Mouse (Mus musculus) stomach, postnatal 0 days (tissue): Measurements from ENCODE around the gene Panx1. TPM values are rescaled to one million over a fixed set of nuclear protein-coding genes. Genes with fewer than 3 reads are reported as not detected.

Source experiments
- ATAC-seq: fragments of 200-750 bp; cut with Nextera tagmentation; 2 replicates; pipeline ENCODE4 v1.8.0; 2017; ENCODE audit not compliant: low FRiP score, low TSS enrichment
- DNase-seq: peaks from one replicate; pipeline ENCODE4 v3.0.0-alpha.2; 2016; ENCODE audit warnings: low spot score
- H3K27ac ChIP-seq: fragments of 300-500 bp; sonication (generic); replicated peaks from 2 replicates; pipeline ENCODE4 v1.5.1; 2014; ENCODE audit warnings: mild to moderate bottlenecking, control low read depth
- H3K27me3 ChIP-seq: fragments of 300-500 bp; sonication (generic); 2 replicates; pipeline ENCODE4 v1.6.1; 2014; ENCODE audit warnings: low read length; ENCODE audit not compliant: control insufficient read depth, insufficient read depth
- H3K36me3 ChIP-seq: fragments of 300-500 bp; sonication (generic); 2 replicates; pipeline ENCODE4 v1.6.1; 2014; ENCODE audit warnings: low read length, mixed read lengths; ENCODE audit not compliant: control insufficient read depth, insufficient read depth
- H3K4me1 ChIP-seq: fragments of 300-500 bp; sonication (generic); replicated peaks from 2 replicates; pipeline ENCODE4 v1.6.1; 2014; ENCODE audit warnings: antibody characterized with exemption; ENCODE audit not compliant: control insufficient read depth, insufficient read depth
- H3K4me2 ChIP-seq: fragments of 300-500 bp; sonication (generic); replicated peaks from 2 replicates; pipeline ENCODE4 v1.6.1; 2014; ENCODE audit warnings: low read depth, mild to moderate bottlenecking, control low read depth, moderate library complexity
- H3K4me3 ChIP-seq: fragments of 300-500 bp; sonication (generic); 2 replicates; pipeline ENCODE4 v1.5.1; 2014; ENCODE audit warnings: low read depth, low read length, control low read depth
- H3K9ac ChIP-seq: fragments of 300-500 bp; sonication (generic); 2 replicates; pipeline ENCODE4 v1.6.1; 2014; ENCODE audit warnings: mild to moderate bottlenecking, low read length, control low read depth, mixed read lengths
- H3K9me3 ChIP-seq: fragments of 300-500 bp; sonication (generic); 2 replicates; pipeline ENCODE4 v1.6.1; 2016; ENCODE audit warnings: low read length; ENCODE audit not compliant: control insufficient read depth
- CTCF ChIP-seq: IDR thresholded peaks from 2 replicates; pipeline ENCODE4 v1.5.1; 2016; ENCODE audit warnings: antibody characterized with exemption, low read depth, mild to moderate bottlenecking, moderate library complexity
- EP300 ChIP-seq: optimal IDR thresholded peaks from 2 replicates; pipeline ENCODE3; 2016; ENCODE audit warnings: antibody characterized with exemption
- WGBS: fragments of 180-500 bp; shearing (Covaris S2); extraction: QIAGEN DNeasy Blood & Tissue Kit; methylation state at CpG from one replicate; pipeline ENCODE4 v1.1.7; 2014; 5-methylcytosine and 5-hydroxymethylcytosine counted together
- polyA plus RNA-seq: library from polyadenylated mRNA; unstranded; fragments of >200 nt; fragmentation: Nextera tagmentation; extraction: Ambion mirVana; gene quantifications from 2 replicates; pipeline ENCODE4 v1.2.1, GENCODE M21; 2015

The Panx1 gene
- polyA plus RNA-seq, 1 experiment from 2014 or later: 27.8 TPM

GRCm38 (mm10) chr9:15045740-15046139 lies 462 bp upstream of the Panx1 start:
- no peaks in the 10 kb centered on the region for H3K9me3 ChIP-seq
- DNase-seq: no peak
- H3K27ac ChIP-seq: peak overlapping the region; percentile 89; the same call in 1 of the 2 replicates
- WGBS: 41% methylated on average over 10 of the region's 10 CpGs
- peak overlapping the region; percentile 86 for H3K9ac ChIP-seq
- no peak for ATAC-seq
- H3K4me1 ChIP-seq: no peaks in the 10 kb centered on the region
- H3K27me3 ChIP-seq: no peaks in the 10 kb centered on the region
- peak overlapping the region; percentile 87 for H3K4me2 ChIP-seq
- H3K4me3 ChIP-seq: peak overlapping the region; percentile 81
- no peak for TF ChIP-seq EP300
- TF ChIP-seq CTCF: no peak
- no peaks in the 10 kb centered on the region for H3K36me3 ChIP-seq

DNA sequence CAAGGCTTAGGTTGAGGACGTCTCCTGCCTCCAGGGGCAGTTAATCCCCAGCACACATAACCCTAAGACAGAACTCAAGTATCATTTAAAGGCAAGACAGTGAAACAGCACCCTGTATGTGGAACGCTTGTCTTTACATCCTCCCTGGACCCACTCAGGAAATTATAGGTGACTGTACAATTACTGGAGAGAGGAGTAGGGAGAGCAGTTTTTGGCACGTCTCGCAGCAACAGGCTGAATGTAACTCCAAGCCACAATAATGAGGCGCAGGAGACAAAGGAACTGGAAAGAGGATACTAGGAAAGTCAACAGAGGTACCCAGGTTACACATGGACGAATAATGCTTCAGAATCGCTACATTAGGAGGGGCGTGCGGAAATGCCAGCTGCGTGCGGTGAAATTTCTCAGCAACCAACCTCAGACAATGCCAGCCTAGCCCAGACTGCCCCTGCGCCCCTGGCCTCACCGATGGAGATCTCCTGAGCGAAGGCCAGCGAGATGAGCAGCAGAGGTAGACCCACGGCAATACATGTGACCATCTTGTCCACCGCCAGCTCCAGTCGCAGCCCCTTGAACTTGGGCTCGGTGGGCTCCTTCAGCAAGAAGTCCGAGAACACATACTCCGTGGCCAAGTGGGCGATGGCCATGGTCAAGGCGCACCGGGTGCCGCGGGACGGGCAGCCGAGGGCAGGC lies 741 bp downstream of the Panx1 start:
- 0 out of 2 replicates have a peak, but pooled peaks have one; percentile 19 for ATAC-seq
- H3K36me3 ChIP-seq: no peaks in the 10 kb centered on the region
- whole genome bisulfite sequencing: 1% methylated on average over 28 of the region's 28 CpGs
- no peaks in the 10 kb centered on the region for H3K9me3 ChIP-seq
- peak overlapping the region; percentile 87 for H3K4me2 ChIP-seq
- H3K4me1 ChIP-seq: no peaks in the 10 kb centered on the region
- H3K4me3 ChIP-seq: peak overlapping the region; percentile 81
- H3K27me3 ChIP-seq: no peaks in the 10 kb centered on the region
- peak overlapping the region; percentile 89 for H3K27ac ChIP-seq
- DNase-seq: no peak
- TF ChIP-seq CTCF (no peak), EP300 (no peak)
- peak overlapping the region; percentile 86 for H3K9ac ChIP-seq

- no peak for ATAC-seq
- TF ChIP-seq EP300 (no peak), CTCF (no peak)
- WGBS: 87% methylated on average over 11 of the region's 11 CpGs
- no peaks in the 10 kb centered on the region for H3K9me3 ChIP-seq
- no peak overlapping the region for H3K27ac ChIP-seq
- H3K4me3 ChIP-seq: no peak overlapping the region
- H3K27me3 ChIP-seq: no peaks in the 10 kb centered on the region
- no peak for DNase-seq
- H3K4me1 ChIP-seq: 0 out of 2 replicates have a peak, but pooled peaks cover 2% of the 10 kb centered on the region
- no peak overlapping the region for H3K4me2 ChIP-seq
- H3K36me3 ChIP-seq: no peaks in the 10 kb centered on the region
- no peak overlapping the region for H3K9ac ChIP-seq
Measured at GRCm38 (mm10) chr9:15041556-15041955, 3.7 kb downstream of the Panx1 start.

GRCm38 (mm10) chr9:15039848-15040247 lies 5.4 kb downstream of the Panx1 start:
- 63% methylated on average over 5 of the region's 5 CpGs for WGBS
- H3K4me3 ChIP-seq: no peak overlapping the region
- DNase-seq: no peak

GRCm38 (mm10) chr9:15037704-15038103 lies 7.6 kb downstream of the Panx1 start:
- Histone ChIP-seq H3K27ac (peak overlapping the region; percentile 73), H3K4me2 (no peak overlapping the region), H3K27me3 (no peaks in the 10 kb centered on the region), H3K36me3 (no peaks in the 10 kb centered on the region), H3K4me1 (0 out of 2 replicates have a peak, but pooled peaks cover 2% of the 10 kb centered on the region), H3K4me3 (no peak overlapping the region), H3K9ac (no peak overlapping the region), H3K9me3 (no peaks in the 10 kb centered on the region)
- peak; percentile 21 for DNase-seq
- ATAC-seq: peak; percentile 81
- 41% methylated on average over 3 of the region's 3 CpGs for WGBS
- no peak for TF ChIP-seq CTCF
- TF ChIP-seq EP300: no peak

More at GRCm38 (mm10) chr9:15039848-15040247, 5.4 kb downstream of the Panx1 start:
- Histone ChIP-seq H3K36me3 (no peaks in the 10 kb centered on the region), H3K9me3 (no peaks in the 10 kb centered on the region), H3K4me1 (0 out of 2 replicates have a peak, but pooled peaks cover 2% of the 10 kb centered on the region), H3K27me3 (no peaks in the 10 kb centered on the region), H3K27ac (no peak overlapping the region), H3K9ac (no peak overlapping the region), H3K4me2 (no peak overlapping the region)
- TF ChIP-seq EP300 (no peak), CTCF (no peak)
- no peak for ATAC-seq

DNA sequence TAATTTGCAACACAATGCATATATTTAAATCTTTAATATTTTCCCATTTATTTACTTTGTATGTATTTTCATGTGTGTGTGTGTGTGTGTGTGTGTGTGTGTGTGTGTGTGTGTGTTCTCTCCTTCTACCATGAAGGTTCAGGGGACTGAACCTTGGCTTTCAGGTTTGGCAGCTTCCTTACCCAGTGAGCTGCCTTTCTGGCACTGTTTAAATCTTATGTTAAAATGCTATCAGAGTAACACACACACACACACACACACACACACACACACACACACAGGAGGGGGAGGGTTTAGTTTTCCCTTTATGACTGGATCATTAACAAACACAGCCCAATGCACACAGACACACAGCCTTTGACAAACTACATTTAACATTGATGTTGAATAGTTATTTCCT lies 8.0 kb downstream of the Panx1 start:
- no peak overlapping the region for H3K9ac ChIP-seq
- no peak overlapping the region for H3K4me3 ChIP-seq
- H3K27me3 ChIP-seq: no peaks in the 10 kb centered on the region
- H3K36me3 ChIP-seq: no peaks in the 10 kb centered on the region
- TF ChIP-seq EP300 (no peak), CTCF (no peak)
- no peak overlapping the region for H3K4me2 ChIP-seq
- ATAC-seq (peak; percentile 77), DNase-seq (peak; percentile 67)
- no peaks in the 10 kb centered on the region for H3K9me3 ChIP-seq
- H3K27ac ChIP-seq: peak overlapping the region; percentile 73
- 0 out of 2 replicates have a peak, but pooled peaks cover 2% of the 10 kb centered on the region for H3K4me1 ChIP-seq
